Mouse (Mus musculus): ENCODE measurements around the gene Gm17617. TPM values are rescaled to one million over a fixed set of nuclear protein-coding genes. Genes with fewer than 3 reads are reported as not detected.

The Gm17617 gene
- total and polyA plus RNA-seq, 3 experiments: not detected

- in situ Hi-C loops (cut with MboI; ENCODE audit: low pct_ligation_motif_present, low pct_unique_long_range_greater_than_20kb, low sequenced_read_pairs): no loop called here
These were observed 27.2 kb downstream of the Gm17617 start for GRCm38 (mm10) chr13:55105953-55106691.

GRCm38 (mm10) chr13:55105045-55105952 lies 28.0 kb downstream of the Gm17617 start, which contains the start of gene Zfp346:
TSS of gene Zfp346 (plus strand) at chr13:55105311.
- H3K27me3 ChIP-seq (replicated peaks): no peaks in the 10 kb centered on the region
- in situ Hi-C loops (cut with MboI; ENCODE audit: low pct_ligation_motif_present, low pct_unique_long_range_greater_than_20kb, low sequenced_read_pairs) (no loop called here), dilution Hi-C loops (cut with MboI; ENCODE audit: extremely low pct_ligation_motif_present, extremely low pct_unique_long_range_greater_than_20kb, low sequenced_read_pairs) (no loop called here)
- H3K9ac ChIP-seq (ENCODE audit: insufficient read depth, low read depth): peak within 1 kb of the TSS; percentile 77
- H3K4me2 ChIP-seq (ENCODE audit: insufficient read depth, low read depth, poor library complexity, severe bottlenecking): peak within 1 kb of the TSS; percentile 40
- no peaks in the 10 kb centered on the region for H3K9me3 ChIP-seq (replicated peaks; ENCODE audit: low read length)
- H3K79me2 ChIP-seq (replicated peaks; ENCODE audit: control insufficient read depth, extremely low read depth, insufficient read depth, poor library complexity, severe bottlenecking): peaks cover 11% of the 10 kb centered on the region
- DNase-seq (ENCODE audit: extremely low read depth): peak; percentile 96
- peaks cover 0 to 24% of the 10 kb centered on the region in 2 experiments; a peak in 3 of 4 replicates for H3K4me1 ChIP-seq (ENCODE audit: control insufficient read depth in 1 of 2, insufficient read depth in 2 of 2)
- H3K36me3 ChIP-seq (replicated peaks in 1 of 2; ENCODE audit: control insufficient read depth in 1 of 2, insufficient read depth in 1 of 2, low read length in 1 of 2): peaks cover 8 to 24% of the 10 kb centered on the region in 2 experiments
- peak within 1 kb of the TSS; percentile 18 for H3K27ac ChIP-seq (ENCODE audit: insufficient read depth, low read depth)
- H3K4me3 ChIP-seq (replicated peaks in 1 of 3; ENCODE audit: low read depth in 2 of 3, low read length in 2 of 3, poor library complexity in 1 of 3): peak within 1 kb of the TSS; percentile 74 to 96 (median 95)
- no peak for TF ChIP-seq MAZ (IDR thresholded peaks at IDR 0.05; ENCODE audit: low read depth, low read length)
- TF ChIP-seq TCF12 (IDR thresholded peaks at IDR 0.05; ENCODE audit: low read depth, low read length): peak; percentile 83
- peak; percentile 42 for TF ChIP-seq SIN3A (IDR thresholded peaks at IDR 0.05; ENCODE audit: low read length)
- TF ChIP-seq ZC3H11A (IDR thresholded peaks at IDR 0.05; ENCODE audit: low read depth, low read length): no peak
- peak; percentile 91 for TF ChIP-seq NELFE (IDR thresholded peaks at IDR 0.05; ENCODE audit: low read depth, low read length)
- no peak for TF ChIP-seq MAX (IDR thresholded peaks at IDR 0.05; ENCODE audit: low read length)
- peak; percentile 63; the same call in 1 of the 2 replicates for TF ChIP-seq MXI1 (IDR thresholded peaks at IDR 0.05; ENCODE audit: low read depth, low read length)
- no peak for TF ChIP-seq E2F4 (IDR thresholded peaks at IDR 0.05; ENCODE audit: insufficient replicate concordance, low read depth, low read length)
- peak; percentile 51 for TF ChIP-seq TBP (conservative IDR thresholded peaks at IDR 0.05; ENCODE audit: low read depth, low read length)
- peak; percentile 98 for TF ChIP-seq CHD2 (IDR thresholded peaks at IDR 0.05; ENCODE audit: low read length)
- TF ChIP-seq GABPA (IDR thresholded peaks at IDR 0.05; ENCODE audit: insufficient replicate concordance, low read depth, low read length): no peak
- TF ChIP-seq MAFK (IDR thresholded peaks at IDR 0.05; ENCODE audit: insufficient replicate concordance, low read length): no peak
- peak; percentile 96 for TF ChIP-seq NRF1 (IDR thresholded peaks at IDR 0.05; ENCODE audit: low read depth, low read length)
- peak; percentile 50; the same call in 1 of the 2 replicates for TF ChIP-seq ZNF384 (IDR thresholded peaks at IDR 0.05; ENCODE audit: low read depth, low read length)
- TF ChIP-seq ETS1 (conservative IDR thresholded peaks at IDR 0.05; ENCODE audit: low read depth, low read length): no peak
- no peak for TF ChIP-seq ZKSCAN1 (IDR thresholded peaks at IDR 0.05; ENCODE audit: borderline replicate concordance, low read depth, low read length)
- TF ChIP-seq POLR2AphosphoS2 (IDR thresholded peaks at IDR 0.05; ENCODE audit: low read depth, low read length): peak; percentile 80
- no peak for TF ChIP-seq IRF4 (IDR thresholded peaks at IDR 0.05; ENCODE audit: low read depth, low read length)
- no peak for TF ChIP-seq RAD21 (IDR thresholded peaks at IDR 0.05; ENCODE audit: low read depth, low read length)
- no peak for TF ChIP-seq MEF2A (IDR thresholded peaks at IDR 0.05; ENCODE audit: borderline replicate concordance, low read depth, low read length)
- TF ChIP-seq MYC (IDR thresholded peaks at IDR 0.05; ENCODE audit: low read depth, low read length): no peak
- no peak for TF ChIP-seq KAT2A (IDR thresholded peaks at IDR 0.05; ENCODE audit: insufficient replicate concordance, low read length)
- TF ChIP-seq SMC3 (IDR thresholded peaks at IDR 0.05; ENCODE audit: low read depth, low read length): no peak
- no peak for TF ChIP-seq CHD1 (IDR thresholded peaks at IDR 0.05; ENCODE audit: low read depth, low read length)

More at GRCm38 (mm10) chr13:55105953-55106691, 27.2 kb downstream of the Gm17617 start:
- H3K9me3 ChIP-seq (replicated peaks; ENCODE audit: low read length): no peaks in the 10 kb centered on the region
- H3K27me3 ChIP-seq (replicated peaks): no peaks in the 10 kb centered on the region
- peaks cover 8 to 31% of the 10 kb centered on the region in 2 experiments for H3K36me3 ChIP-seq (replicated peaks in 1 of 2; ENCODE audit: control insufficient read depth in 1 of 2, insufficient read depth in 1 of 2, low read length in 1 of 2)
- dilution Hi-C loops (cut with MboI; ENCODE audit: extremely low pct_ligation_motif_present, extremely low pct_unique_long_range_greater_than_20kb, low sequenced_read_pairs): no loop called here
- H3K4me1 ChIP-seq (ENCODE audit: control insufficient read depth in 1 of 2, insufficient read depth in 2 of 2): peaks cover 4 to 31% of the 10 kb centered on the region in 2 experiments; a peak in 3 of 4 replicates
- H3K4me3 ChIP-seq (replicated peaks in 1 of 3; ENCODE audit: low read depth in 2 of 3, low read length in 2 of 3, poor library complexity in 1 of 3): peak overlapping the region; percentile 74 to 96 (median 95)
- no peak overlapping the region for H3K27ac ChIP-seq (ENCODE audit: insufficient read depth, low read depth)
- H3K9ac ChIP-seq (ENCODE audit: insufficient read depth, low read depth): peak overlapping the region; percentile 77
- TF ChIP-seq NRF1 (IDR thresholded peaks at IDR 0.05; ENCODE audit: low read depth, low read length) (no peak), ZC3H11A (IDR thresholded peaks at IDR 0.05; ENCODE audit: low read depth, low read length) (no peak), PAX5 (IDR thresholded peaks at IDR 0.05; ENCODE audit: low read length) (no peak), EP300 (IDR thresholded peaks at IDR 0.05; ENCODE audit: low read length) (no peak), CTCF (conservative IDR thresholded peaks at IDR 0.05 in 1 of 2, IDR thresholded peaks at IDR 0.05 in 1 of 2; ENCODE audit: low read depth in 2 of 2, low read length in 2 of 2) (no peak), MYC (IDR thresholded peaks at IDR 0.05; ENCODE audit: low read depth, low read length) (no peak), ELF1 (IDR thresholded peaks at IDR 0.05; ENCODE audit: low read depth, low read length) (no peak), ZKSCAN1 (IDR thresholded peaks at IDR 0.05; ENCODE audit: borderline replicate concordance, low read depth, low read length) (no peak), MAX (IDR thresholded peaks at IDR 0.05; ENCODE audit: low read length) (no peak), KAT2A (IDR thresholded peaks at IDR 0.05; ENCODE audit: insufficient replicate concordance, low read length) (no peak)
- DNase-seq (ENCODE audit: extremely low read depth): peak; percentile 15
- H3K79me2 ChIP-seq (replicated peaks; ENCODE audit: control insufficient read depth, extremely low read depth, insufficient read depth, poor library complexity, severe bottlenecking): peaks cover 11% of the 10 kb centered on the region
- peak overlapping the region; percentile 40 for H3K4me2 ChIP-seq (ENCODE audit: insufficient read depth, low read depth, poor library complexity, severe bottlenecking)

Data from CH12.LX (cell line).